Mouse (Mus musculus) 416B (cell line): Measurements from ENCODE around the gene Paf1.
A peak's percentile ranks its signal among the peaks of the same experiment; 100 is the strongest.

Experiments
- DNase-seq: peaks from one replicate; pipeline ENCODE4 v3.0.0; 2011; ENCODE audit warnings: low read depth

Gene Paf1

GRCm38 (mm10) chr7:28371514-28371989, 21.2 kb upstream of the Paf1 start:
- DNase-seq = no peak

GRCm38 (mm10) chr7:28372251-28373108, 20.3 kb upstream of the Paf1 start, which contains the start of gene Plekhg2:
TSS of gene Plekhg2 (minus strand) at chr7:28372599.
- peak; percentile 100 for DNase-seq

GRCm38 (mm10) chr7:28373131-28373581, 19.6 kb upstream of the Paf1 start:
- peak; percentile 93 for DNase-seq

DNA sequence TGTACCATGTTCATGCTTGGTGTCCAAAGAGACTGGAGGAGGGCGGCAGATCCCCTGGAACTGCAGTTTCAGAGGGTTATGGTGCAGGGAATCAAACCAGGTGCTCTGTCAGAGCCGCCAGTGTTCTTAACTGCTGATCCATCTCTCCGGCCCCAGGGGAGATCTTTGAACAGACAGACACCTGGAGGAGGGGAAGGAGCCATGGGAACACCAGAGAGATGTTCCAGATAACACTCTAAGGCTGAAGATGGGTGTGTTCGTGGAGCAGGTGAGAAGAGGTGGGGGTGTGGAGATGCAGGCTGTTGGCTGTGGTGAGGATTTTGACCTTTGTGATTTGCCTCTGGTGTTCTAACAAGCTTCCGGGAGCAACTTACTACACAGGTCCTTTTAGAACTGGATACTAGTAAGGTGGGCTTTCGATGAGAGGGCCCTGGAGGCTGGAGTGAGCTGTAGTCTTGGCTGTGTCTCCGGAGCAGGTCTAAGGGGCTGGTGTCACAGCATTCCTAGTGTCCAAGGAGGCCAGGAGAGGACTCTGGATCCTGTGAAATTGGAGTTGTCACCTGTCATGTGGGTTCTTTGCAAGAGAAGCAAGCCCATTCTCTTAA, 18.8 kb upstream of the Paf1 start:
- no peak for DNase-seq

DNA sequence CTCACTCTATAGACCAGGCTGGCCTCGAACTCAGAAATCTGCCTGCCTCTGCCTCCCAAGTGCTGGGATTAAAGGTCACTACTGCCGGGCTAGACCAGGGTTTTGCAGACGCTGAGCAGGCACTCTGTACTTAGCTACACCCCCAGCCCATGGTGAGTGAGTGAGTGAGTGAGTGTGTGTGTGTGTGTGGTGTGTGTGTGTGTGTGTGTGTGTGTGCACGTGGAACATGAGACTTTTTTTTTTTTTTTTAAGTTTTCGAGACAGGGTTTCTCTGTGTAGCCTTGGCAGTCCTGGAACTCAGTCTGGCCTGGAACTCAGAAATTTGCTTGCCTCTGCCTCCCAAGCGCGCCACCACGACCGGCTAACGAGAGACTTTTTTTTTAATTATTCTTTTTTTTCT, 18.1 kb upstream of the Paf1 start:
- DNase-seq = no peak

- peak; percentile 97 for DNase-seq
Measured at GRCm38 (mm10) chr7:28375176-28375921, 17.4 kb upstream of the Paf1 start.

DNA sequence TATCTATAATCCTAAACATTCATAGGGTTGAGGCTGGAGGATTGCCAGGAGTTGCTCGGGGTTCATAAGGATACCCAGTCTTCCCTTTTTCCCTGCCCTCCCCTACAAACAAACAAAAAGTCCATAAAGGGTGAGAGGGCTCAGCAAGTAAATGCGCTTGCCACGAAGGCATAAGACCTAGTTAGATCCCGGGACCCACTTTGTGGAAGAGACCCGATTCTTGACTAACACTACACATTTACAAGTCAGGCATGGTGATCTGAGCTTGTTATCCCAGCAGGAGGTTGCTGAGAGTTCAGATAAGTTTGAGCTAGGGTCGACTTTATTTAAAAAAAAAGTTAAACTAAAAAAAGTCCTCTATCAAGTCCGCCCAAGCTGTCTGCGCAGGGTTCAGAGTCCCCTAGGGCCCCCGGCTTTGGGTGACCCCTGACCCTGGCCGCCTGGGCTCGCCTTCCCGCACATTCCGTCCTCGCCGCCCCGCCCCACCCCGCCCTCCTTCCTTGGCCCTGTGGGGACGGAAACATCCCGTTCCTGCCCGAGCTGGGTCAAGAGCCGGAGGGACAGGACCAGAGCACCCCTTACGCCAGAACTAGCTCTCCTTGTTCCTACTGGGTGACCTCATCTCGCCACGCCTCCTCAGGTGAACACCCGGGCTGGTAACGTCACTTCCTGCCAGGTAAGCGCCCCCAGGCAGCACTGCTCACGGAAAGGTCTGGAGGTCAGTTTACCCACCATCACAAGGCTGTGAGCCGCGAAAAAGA, 16.6 kb upstream of the Paf1 start:
- peak; percentile 81 for DNase-seq

DNA sequence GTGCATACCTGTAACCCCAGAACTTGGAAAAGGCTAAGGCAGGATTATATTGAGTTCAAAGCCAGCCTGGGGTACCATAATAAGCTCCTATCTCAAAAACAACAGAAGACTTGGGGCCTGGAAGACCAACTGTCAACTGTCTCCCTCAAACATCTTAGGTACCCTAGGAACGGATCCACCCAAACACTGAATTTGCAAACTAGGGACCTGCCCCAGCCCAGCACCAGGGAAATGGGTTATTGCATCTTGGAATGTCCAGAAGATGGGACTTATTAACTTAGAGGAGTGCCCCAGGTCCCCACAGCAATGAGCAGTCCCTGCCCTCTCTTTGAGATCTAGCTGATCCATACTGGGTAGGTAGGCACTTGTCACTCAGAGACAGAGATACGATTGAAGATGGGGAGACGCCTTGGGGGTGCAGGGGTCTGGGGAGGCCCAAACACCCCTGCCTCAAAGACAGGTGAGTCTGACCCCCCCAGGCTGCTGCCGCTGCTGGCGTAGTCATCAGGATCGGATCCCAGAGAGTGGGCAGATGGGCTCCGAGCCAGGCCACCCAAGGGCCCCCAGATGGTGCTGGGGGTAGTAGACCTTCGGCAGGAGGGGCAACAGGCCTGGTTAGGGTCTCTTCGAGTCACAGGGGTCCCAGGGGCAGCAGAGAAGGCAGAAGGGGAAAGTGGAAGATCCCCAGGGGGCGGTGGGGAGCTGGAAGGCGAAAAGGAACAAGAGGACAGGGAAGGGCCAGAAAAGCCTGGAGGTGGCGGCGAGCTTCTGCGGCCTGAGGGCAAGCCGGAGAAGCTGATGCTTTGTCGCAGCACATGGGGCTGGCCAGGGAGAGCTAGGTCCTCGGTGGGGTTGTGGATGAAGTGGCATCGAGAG, 15.3 kb upstream of the Paf1 start:
- no peak for DNase-seq

GRCm38 (mm10) chr7:28378066-28378690, 14.6 kb upstream of the Paf1 start:
- peak; percentile 70 for DNase-seq

DNA sequence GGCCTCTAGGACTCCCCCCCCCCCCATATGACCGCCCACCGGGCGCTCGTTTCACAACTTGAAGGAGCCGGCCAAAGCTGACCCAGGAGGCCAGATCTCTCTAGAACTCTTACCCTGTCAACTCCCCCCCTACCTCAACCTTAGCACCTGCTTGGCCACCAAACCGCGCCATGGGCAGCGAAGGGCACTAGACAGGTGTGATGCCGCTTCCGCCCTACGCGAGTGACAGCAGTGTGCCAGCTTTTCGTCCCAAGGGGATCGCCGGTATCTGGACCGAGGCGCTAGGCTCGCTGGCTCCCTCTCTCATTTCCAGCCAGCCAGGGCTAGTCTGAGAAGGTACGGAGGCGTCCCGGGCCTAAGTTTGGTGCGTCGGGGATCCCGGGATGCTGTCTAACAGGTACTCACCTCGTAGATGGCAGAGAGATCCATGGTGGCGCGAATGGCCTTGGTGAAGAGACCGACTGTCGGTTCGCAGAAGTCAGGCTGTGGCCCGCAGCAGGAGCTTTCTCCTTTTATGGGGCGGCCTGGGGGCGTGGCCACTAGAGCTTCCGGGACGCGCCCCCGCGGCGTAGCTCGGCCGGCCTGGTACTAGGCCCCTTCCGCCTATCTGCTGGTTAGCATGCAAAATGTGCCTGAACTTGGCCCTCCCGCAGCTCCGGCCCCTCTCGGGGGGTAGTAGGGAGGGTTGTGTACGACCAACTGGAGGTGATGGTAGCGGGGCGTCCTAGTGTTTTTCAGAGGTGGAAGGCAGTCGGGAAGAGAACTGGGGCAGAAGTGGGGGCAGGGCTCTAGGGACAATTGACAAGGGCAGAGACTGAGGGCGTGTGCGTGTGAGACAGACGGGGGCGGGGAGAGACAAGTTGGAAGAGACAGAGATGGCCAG, 13.7 kb upstream of the Paf1 start:
- peak; percentile 96 for DNase-seq

DNA sequence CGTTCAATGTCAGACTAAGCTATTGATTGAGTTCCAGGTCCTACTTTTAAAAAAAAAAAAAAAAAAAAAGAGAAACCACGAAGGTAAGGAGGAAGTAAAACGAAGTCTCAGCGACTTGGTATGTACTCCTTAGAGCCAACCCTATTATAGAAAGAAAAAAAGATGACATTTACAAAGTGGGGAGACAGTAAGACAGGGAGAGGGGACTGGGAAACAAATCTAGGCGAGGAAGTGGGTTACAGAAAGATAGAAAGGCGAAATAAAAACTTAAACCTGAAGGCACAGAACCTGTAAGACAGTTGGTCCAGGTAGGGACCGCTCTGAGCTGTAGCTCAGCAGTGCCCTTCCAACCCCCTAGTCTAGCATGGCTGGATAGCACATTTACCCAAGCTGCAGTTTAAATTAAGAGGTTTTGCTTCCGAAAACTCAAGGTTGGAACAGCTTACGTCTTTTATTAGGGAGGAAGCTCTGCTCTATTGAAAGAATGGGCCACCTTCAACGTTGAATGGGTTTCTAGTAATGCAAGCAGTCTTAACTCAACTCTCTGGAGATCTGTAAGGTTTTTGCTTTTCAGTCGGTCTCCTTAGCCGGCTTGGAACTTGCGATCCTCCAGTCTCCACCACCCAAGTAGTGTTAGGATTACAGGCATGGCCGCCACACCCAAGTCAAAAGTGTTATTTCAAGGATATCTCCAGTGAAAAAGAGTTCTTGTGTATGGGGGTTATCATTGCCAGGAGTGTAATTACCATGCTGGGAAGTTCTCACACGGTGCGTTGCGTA, 12.3 kb upstream of the Paf1 start, which contains the start of gene Zfp36:
Zfp36 (minus strand) TSS at position 17 of the 780 bp plus-strand sequence.
- no peak for DNase-seq

DNA sequence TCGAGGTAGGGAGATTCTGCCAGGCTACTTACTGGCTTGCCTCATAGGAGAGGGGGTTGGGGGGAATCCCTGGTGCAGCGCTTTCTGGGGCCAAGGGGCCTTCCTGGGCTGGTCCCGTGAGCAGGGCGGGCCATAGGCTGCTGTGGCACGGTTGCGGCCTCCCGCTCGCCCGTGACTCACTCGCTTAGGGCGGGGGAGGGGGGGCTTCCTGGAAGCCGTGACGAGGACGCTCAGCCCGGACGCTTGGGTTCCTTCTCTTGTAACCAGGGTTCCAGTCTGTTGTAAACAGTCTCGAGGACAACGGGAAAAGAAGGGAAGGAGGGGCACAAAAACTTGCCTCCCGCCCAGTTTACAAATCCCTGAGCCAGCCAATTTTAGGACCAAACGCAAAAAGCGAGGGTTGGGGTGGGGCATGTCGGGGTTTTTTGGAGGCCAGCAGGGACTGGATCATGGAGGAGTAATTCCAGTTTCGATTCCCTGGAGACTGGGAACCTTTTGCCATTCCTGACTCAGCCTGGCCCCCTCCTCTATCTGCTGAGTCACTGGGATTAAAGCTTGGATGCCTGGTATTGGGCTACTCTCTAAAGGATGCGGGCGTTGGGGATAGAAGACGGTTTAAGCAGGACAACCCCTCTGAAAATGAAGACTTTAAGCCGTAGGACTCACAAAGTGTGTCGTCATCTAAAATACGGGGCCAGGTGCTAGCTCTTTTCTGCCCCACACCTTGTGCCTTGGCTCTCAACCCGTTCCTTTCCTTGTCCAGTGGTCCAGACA, 11.5 kb upstream of the Paf1 start:
- peak; percentile 96 for DNase-seq

GRCm38 (mm10) chr7:28381938-28382337, 10.8 kb upstream of the Paf1 start:
- DNase-seq = peak; percentile 95

GRCm38 (mm10) chr7:28382347-28382951, 10.3 kb upstream of the Paf1 start:
- no peak for DNase-seq

DNA sequence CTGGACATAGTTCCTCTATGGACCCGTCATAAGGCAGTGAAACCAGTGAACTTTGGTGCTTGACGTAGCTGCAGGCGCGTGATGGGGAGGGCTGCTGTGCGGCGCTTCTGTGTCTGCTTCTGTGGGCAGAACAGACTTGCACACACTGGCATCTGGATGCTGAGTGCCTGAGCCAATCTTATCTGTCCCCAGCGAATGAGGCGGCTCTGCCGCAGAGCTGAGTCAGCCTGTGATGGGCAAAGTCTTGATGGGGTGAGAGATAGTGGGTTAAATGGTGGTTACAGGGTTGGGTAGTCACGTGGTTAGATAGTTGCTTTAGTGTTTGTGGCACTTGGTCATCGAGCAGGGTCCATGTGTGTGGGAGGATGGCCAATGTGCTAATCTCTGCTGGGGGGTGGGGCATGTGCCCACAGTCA, 9.8 kb upstream of the Paf1 start:
- DNase-seq = peak; percentile 100

- no peak for DNase-seq
Measured at GRCm38 (mm10) chr7:28383606-28384005, 9.1 kb upstream of the Paf1 start.

DNA sequence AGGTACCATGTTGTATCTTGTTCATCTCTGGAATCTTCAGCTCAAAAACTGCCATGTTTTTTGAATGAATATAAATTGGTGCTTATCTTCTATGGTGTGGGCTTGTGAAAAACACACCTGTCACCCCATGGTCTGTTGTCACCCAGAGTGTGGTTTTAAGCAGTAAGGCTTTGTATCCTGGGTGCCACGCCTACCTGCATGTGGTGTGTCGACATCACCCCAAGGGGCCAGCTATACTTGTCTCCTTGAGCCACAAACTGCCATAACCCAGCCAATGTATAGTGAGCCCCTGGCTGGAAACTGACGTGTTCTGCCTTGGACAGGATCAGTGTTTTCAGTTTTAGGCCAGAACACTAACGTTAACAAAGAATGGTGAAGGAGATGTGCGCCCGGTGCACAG, 8.6 kb upstream of the Paf1 start:
- DNase-seq = no peak
